Mouse (Mus musculus) embryonic facial prominence, embryonic 14.5 days (tissue): Measurements from ENCODE around the gene Adamtsl1. TPM values are rescaled to one million over a fixed set of nuclear protein-coding genes. Genes with fewer than 3 reads are reported as not detected.

Experiments
- ATAC-seq: fragments of 200-750 bp; cut with Nextera tagmentation; 2 replicates; pipeline ENCODE4 v1.8.0; 2017; ENCODE audit warnings: low read depth, moderate number of reproducible peaks, moderate TSS enrichment
- DNase-seq: peaks from one replicate; pipeline ENCODE4 v3.0.0-alpha.2; 2015; ENCODE audit warnings: low spot score
- H3K27ac ChIP-seq: fragments of 300-500 bp; sonication (generic); replicated peaks from 2 replicates; pipeline ENCODE4 v1.5.1; 2014; ENCODE audit warnings: low read depth, mild to moderate bottlenecking, low read length, moderate library complexity
- H3K27me3 ChIP-seq: fragments of 300-500 bp; sonication (generic); replicated peaks from 2 replicates; pipeline ENCODE4 v1.6.1; 2014; ENCODE audit warnings: low read length; ENCODE audit not compliant: control insufficient read depth, insufficient read depth
- H3K36me3 ChIP-seq: fragments of 300-500 bp; sonication (generic); 2 replicates; pipeline ENCODE4 v1.6.1; 2014; ENCODE audit warnings: low read length, mixed read lengths; ENCODE audit not compliant: control insufficient read depth, insufficient read depth
- H3K4me1 ChIP-seq: fragments of 300-500 bp; sonication (generic); 2 replicates; pipeline ENCODE4 v1.6.1; 2014; ENCODE audit warnings: antibody characterized with exemption, low read length; ENCODE audit not compliant: control insufficient read depth, insufficient read depth
- H3K4me2 ChIP-seq: fragments of 300-500 bp; sonication (generic); 2 replicates; pipeline ENCODE4 v1.6.1; 2014; ENCODE audit warnings: low read depth, mild to moderate bottlenecking, low read length, moderate library complexity, mixed read lengths
- H3K4me3 ChIP-seq: fragments of 300-500 bp; sonication (generic); 2 replicates; pipeline ENCODE4 v1.5.1; 2014; ENCODE audit warnings: low read depth, mild to moderate bottlenecking, low read length
- H3K9ac ChIP-seq: fragments of 300-500 bp; sonication (generic); 2 replicates; pipeline ENCODE4 v1.6.1; 2014; ENCODE audit warnings: low read depth, mild to moderate bottlenecking, low read length, moderate library complexity, mixed read lengths
- H3K9me3 ChIP-seq: fragments of 300-500 bp; sonication (generic); 2 replicates; pipeline ENCODE4 v1.6.1; 2016; ENCODE audit warnings: low read length; ENCODE audit not compliant: control insufficient read depth
- WGBS: fragments of 180-500 bp; shearing (Covaris S2); extraction: QIAGEN DNeasy Blood & Tissue Kit; methylation state at CpG from one replicate; pipeline ENCODE4 v1.1.7; 2014; 5-methylcytosine and 5-hydroxymethylcytosine counted together
- polyA plus RNA-seq: library from polyadenylated mRNA; unstranded; fragments of >200 nt; fragmentation: Nextera tagmentation; extraction: Ambion mirVana; gene quantifications from 2 replicates; pipeline ENCODE4 v1.2.1, GENCODE M21; 2014

The Adamtsl1 gene
- polyA plus RNA-seq, 1 experiment from 2014 or later, result 32.2 TPM

DNA sequence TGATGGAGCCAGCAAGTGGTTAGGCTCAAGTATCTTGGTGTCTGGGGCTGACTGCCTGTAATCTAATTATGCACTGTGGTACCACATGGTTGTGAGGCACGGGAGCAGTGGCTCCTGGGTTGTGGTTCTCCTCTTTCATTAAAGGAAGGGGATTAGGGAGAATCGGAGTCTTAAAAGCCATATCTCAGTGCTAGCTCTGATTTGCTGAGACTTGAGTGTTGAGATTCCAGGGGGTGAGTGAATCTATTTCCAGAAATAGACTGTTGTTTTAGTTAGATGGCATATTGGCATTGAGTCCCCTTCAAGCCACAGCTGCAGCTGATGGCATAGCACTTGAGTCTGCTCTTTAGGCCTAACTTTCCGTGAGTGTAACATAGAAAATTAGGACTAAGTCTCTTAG lies 877.2 kb downstream of the Adamtsl1 start:
- Histone ChIP-seq H3K4me2 (no peak overlapping the region), H3K4me1 (no peaks in the 10 kb centered on the region; the same call in 1 of the 2 replicates), H3K27ac (no peak overlapping the region), H3K27me3 (no peaks in the 10 kb centered on the region), H3K36me3 (0 out of 2 replicates have a peak, but pooled peaks cover 6% of the 10 kb centered on the region), H3K4me3 (no peak overlapping the region), H3K9me3 (no peaks in the 10 kb centered on the region), H3K9ac (no peak overlapping the region)
- DNase-seq, result peak; percentile 37
- ATAC-seq, result peak; percentile 47; the same call in 1 of the 2 replicates
- 53% methylated on average over 3 of the region's 3 CpGs for WGBS

DNA sequence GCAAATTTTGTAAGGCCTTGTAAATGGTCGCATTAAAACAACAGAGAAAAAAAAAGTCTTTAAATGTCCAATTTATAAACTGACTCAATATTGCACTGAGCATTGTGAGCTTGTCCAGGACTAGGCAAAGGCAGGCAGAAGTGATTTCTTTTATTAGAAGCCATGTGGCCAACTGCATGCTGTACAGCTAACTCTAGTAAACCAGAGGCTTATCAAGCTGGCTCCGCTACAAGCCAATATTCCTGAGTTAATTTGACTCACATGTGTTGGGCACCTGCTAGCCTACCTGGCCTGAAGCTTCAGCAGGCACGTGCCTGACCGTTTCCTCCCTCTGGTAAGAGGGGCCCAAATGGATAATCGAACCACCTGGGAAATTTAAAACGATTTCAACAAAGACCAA lies 881.7 kb downstream of the Adamtsl1 start:
- ATAC-seq (no peak), DNase-seq (no peak)
- H3K27me3 ChIP-seq, result no peaks in the 10 kb centered on the region
- no peaks in the 10 kb centered on the region for H3K36me3 ChIP-seq
- no peaks in the 10 kb centered on the region for H3K9me3 ChIP-seq
- no peak overlapping the region for H3K27ac ChIP-seq
- H3K9ac ChIP-seq, result no peak overlapping the region
- 60% methylated on average over 6 of the region's 6 CpGs for WGBS
- H3K4me1 ChIP-seq, result no peaks in the 10 kb centered on the region
- no peak overlapping the region for H3K4me2 ChIP-seq
- H3K4me3 ChIP-seq, result no peak overlapping the region

DNA sequence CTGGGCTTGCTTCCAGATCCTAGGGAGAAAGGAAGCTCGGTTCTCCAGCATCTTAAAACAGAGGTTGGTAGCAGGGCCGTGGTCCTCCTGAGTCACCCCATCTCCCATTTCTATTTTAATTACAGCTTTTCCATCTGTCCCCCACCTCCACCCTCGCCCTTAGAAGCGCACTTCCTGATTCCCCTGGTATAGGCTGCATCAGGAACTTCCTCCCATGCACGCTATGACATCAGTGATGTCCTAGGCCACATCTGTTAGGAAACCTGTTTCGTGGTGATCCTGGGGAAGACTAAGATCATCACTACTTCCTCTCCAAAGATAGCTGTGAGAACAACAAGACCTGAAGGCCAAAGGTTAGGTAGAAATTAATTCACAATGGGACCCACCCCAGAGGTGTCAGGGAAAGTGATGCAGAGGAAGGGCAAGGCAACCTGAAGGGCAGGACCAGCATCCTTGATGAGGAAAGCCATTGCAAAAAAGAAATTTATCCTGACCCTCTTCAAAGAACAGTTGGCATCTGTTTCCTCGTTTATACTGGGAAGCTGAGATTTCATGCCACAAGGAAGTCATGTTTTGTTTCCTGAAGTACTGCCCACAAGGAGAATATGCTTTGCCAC lies 882.8 kb downstream of the Adamtsl1 start:
- H3K4me2 ChIP-seq, result no peak overlapping the region
- H3K27me3 ChIP-seq, result no peaks in the 10 kb centered on the region
- H3K27ac ChIP-seq, result no peak overlapping the region
- H3K4me3 ChIP-seq, result no peak overlapping the region
- 66% methylated on average over 7 of the region's 7 CpGs for WGBS
- DNase-seq (no peak), ATAC-seq (no peak)
- H3K9me3 ChIP-seq, result no peaks in the 10 kb centered on the region
- H3K36me3 ChIP-seq, result no peaks in the 10 kb centered on the region
- no peaks in the 10 kb centered on the region for H3K4me1 ChIP-seq
- H3K9ac ChIP-seq, result no peak overlapping the region

DNA sequence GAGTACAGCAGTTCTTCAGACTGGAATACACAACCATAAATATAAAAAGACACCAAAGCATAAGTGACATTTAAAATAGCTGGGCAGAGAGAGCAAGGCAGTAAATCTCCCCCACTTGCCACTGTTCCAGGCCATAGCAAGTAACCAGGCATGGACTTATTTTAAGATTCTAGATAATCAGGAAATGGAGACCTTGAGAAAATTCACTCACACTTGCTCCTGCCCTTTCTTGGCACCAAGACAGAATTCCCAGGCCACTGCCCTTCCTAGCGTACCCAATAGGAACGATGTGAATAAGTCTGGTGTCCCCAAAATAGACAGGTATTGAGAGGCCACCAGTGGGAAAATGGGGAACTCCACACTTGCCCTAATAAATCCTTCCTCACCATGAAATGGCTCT lies 883.5 kb downstream of the Adamtsl1 start:
- no peaks in the 10 kb centered on the region for H3K36me3 ChIP-seq
- no peak overlapping the region for H3K4me2 ChIP-seq
- H3K4me3 ChIP-seq, result no peak overlapping the region
- no peak overlapping the region for H3K27ac ChIP-seq
- no peak overlapping the region for H3K9ac ChIP-seq
- ATAC-seq (no peak), DNase-seq (no peak)
- H3K27me3 ChIP-seq, result no peaks in the 10 kb centered on the region
- H3K4me1 ChIP-seq, result no peaks in the 10 kb centered on the region
- WGBS, result 89% methylated on average over 2 of the region's 2 CpGs
- H3K9me3 ChIP-seq, result no peaks in the 10 kb centered on the region

DNA sequence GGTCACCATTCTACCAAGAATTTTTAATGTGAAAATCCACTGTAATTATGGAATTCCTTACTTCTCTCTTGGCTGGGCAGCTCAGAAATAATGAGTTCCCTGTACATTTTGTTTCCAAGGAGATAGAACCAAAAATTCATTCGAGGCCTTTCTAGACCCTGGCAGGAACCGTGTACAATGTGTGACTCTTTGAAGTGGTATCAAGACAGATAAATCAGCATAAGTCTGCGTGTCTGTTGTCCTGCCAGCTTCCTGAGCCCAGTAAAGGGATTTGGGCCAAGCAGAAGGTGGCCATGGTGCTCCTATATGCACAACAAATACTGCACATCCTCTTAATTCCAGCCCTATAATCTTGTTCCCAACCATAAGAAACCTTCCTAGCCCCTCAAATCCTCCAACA lies 887.1 kb downstream of the Adamtsl1 start:
- no peak overlapping the region for H3K4me2 ChIP-seq
- H3K36me3 ChIP-seq, result no peaks in the 10 kb centered on the region
- peaks cover 1% of the 10 kb centered on the region; the same call in 1 of the 2 replicates for H3K4me1 ChIP-seq
- H3K9me3 ChIP-seq, result no peaks in the 10 kb centered on the region
- DNase-seq (no peak), ATAC-seq (no peak)
- H3K27me3 ChIP-seq, result no peaks in the 10 kb centered on the region
- no peak overlapping the region for H3K9ac ChIP-seq
- 59% methylated on average over 3 of the region's 3 CpGs for WGBS
- H3K27ac ChIP-seq, result no peak overlapping the region
- no peak overlapping the region for H3K4me3 ChIP-seq

DNA sequence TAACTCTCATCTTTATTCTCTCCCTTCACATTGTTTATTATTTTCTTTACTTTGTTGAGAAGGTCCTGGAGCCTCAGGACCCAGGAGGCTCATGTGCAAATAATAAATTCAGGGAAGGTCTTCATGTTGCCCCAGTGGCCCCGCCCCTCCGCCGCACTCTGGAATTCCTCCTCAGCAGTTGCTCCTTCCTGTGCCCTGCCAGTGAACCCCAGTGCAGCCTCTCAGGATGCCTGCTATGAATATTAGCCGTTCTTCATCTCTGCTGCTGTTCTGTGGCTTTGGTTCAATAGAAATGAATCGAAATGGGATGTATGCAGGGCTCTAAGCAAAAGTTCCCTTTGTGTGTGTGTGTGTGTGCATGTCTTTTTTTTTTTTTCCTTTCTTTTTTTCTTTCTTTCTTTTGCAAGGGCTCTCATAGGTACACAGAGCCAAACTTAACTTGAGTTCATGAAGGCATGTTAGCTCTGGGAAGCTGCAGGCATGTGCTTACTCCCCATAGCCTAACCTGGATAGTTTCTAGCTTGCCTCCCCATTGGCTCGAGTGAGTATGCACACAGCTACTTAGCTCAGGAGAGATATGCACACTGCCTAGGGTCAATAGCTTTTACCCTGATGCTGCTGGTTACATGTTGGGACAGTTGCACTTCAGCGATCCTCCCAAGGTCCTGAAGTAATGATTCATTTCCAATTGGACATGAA lies 892.7 kb downstream of the Adamtsl1 start:
- no peaks in the 10 kb centered on the region for H3K36me3 ChIP-seq
- no peak overlapping the region for H3K4me2 ChIP-seq
- peaks cover 22% of the 10 kb centered on the region for H3K4me1 ChIP-seq
- no peak overlapping the region for H3K4me3 ChIP-seq
- no peak overlapping the region for H3K9ac ChIP-seq
- DNase-seq (peak; percentile 73), ATAC-seq (0 out of 2 replicates have a peak, but pooled peaks have one; percentile 33)
- WGBS, result 33% methylated on average over 7 of the region's 7 CpGs
- no peaks in the 10 kb centered on the region for H3K9me3 ChIP-seq
- H3K27ac ChIP-seq, result no peak overlapping the region
- no peaks in the 10 kb centered on the region for H3K27me3 ChIP-seq

DNA sequence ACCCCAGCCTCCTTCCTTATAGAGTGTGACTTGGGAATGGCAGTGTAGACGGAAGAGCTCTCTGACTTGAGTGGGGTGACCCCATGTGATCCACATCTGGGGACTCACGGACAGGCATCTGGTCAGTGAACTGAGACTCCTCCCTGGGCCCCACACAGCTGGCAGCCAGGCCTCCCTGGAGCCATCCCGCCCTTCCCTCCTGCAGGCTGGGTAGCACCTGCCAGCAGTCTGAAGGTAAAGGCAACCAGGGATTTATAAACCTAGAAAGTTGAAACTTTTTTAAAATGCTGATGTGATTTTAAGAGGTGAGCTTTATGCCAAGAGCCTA lies 893.2 kb downstream of the Adamtsl1 start:
- 42% methylated on average over 3 of the region's 3 CpGs for WGBS
- Histone ChIP-seq H3K4me1 (peaks cover 22% of the 10 kb centered on the region), H3K36me3 (no peaks in the 10 kb centered on the region), H3K4me2 (no peak overlapping the region), H3K27me3 (no peaks in the 10 kb centered on the region), H3K9me3 (no peaks in the 10 kb centered on the region), H3K27ac (no peak overlapping the region), H3K4me3 (no peak overlapping the region), H3K9ac (no peak overlapping the region)
- DNase-seq (no peak), ATAC-seq (no peak)

DNA sequence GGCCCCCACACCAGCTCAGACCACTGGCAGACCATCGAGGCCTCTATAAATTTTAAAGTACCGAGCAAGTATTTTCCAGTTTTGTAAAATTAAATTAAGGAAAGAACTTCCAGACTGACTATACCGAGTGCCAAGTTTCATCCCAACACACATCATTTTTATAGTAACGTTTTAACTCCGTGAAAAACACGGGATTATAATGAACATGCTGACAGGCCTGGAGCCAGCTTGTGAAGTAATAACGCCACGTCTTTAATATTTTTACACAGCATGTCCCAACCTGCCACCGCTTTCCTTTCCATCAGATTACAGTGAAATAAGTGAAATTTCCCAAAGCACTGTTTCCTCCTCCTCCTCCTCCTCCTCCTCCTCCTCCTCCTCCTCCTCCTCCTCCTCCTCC lies 894.4 kb downstream of the Adamtsl1 start:
- ATAC-seq (no peak), DNase-seq (peak; percentile 58)
- no peak overlapping the region for H3K4me2 ChIP-seq
- no peaks in the 10 kb centered on the region for H3K36me3 ChIP-seq
- H3K9ac ChIP-seq, result no peak overlapping the region
- 53% methylated on average over 9 of the region's 9 CpGs for WGBS
- peaks cover 22% of the 10 kb centered on the region for H3K4me1 ChIP-seq
- H3K27me3 ChIP-seq, result no peaks in the 10 kb centered on the region
- H3K4me3 ChIP-seq, result no peak overlapping the region
- no peaks in the 10 kb centered on the region for H3K9me3 ChIP-seq
- peak overlapping the region; percentile 59 for H3K27ac ChIP-seq

DNA sequence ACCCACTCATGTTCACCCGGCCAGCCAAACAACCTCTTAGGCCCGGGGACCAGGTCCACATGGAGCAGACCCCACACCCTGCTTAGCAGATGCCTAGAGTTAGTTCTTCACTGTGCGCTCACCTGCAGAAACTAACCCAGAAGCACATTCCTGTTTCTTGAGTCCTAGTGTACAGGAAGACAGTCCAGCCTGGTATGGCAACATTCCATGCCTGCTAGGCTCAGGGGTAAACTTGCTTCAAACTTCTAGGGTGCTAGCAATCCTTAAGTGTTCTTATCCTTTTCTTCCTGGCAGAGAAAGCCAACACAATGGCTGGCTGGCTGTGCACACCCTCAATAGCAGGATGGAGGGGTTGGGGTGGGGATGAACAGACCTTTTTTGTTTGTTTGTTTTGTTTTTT lies 897.0 kb downstream of the Adamtsl1 start:
- DNase-seq, result no peak
- no peaks in the 10 kb centered on the region for H3K9me3 ChIP-seq
- no peak overlapping the region for H3K27ac ChIP-seq
- H3K4me1 ChIP-seq, result peaks cover 22% of the 10 kb centered on the region
- no peak overlapping the region for H3K4me2 ChIP-seq
- H3K27me3 ChIP-seq, result no peaks in the 10 kb centered on the region
- no peak for ATAC-seq
- WGBS, result 76% methylated on average over 3 of the region's 3 CpGs
- H3K36me3 ChIP-seq, result no peaks in the 10 kb centered on the region
- H3K4me3 ChIP-seq, result no peak overlapping the region
- H3K9ac ChIP-seq, result no peak overlapping the region
